Mouse (Mus musculus) lung, adult 10 weeks (tissue): Measurements from ENCODE around the gene Olfr1298. TPM values are rescaled to one million over a fixed set of nuclear protein-coding genes. Genes with fewer than 3 reads are reported as not detected.

Source experiments
- polyA plus RNA-seq: library from polyadenylated mRNA; stranded (reverse); fragments of 350-450 nt; fragmentation: Illumina TruSeq; extraction: RNeasy Lipid Tissue Mini Kit (QIAGEN cat#74804); gene quantifications from one replicate; pipeline ENCODE4 v1.2.3, GENCODE M21; 2014; ENCODE audit warnings: low read depth, low replicate concordance; ENCODE audit not compliant: insufficient read depth

Gene Olfr1298
- not detected for polyA plus RNA-seq

DNA sequence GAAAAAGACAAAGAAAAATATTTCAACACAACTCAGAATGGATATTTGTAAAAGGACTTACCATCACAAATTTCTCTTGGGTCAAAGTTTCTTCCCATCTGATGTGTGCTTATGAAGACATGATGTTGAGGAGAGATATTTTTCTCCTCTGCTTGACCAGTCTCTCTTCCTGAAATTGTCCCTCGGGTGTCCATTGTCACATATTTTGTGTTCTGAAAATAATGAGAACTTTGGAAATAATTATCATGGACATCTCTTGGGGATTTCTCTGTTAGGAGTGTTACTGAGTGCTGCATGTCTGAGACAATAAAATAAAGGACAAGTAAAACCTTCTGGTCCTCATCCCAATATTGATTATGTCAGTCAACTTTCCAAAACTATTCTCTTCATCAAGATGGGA is at the start of gene Olfr1298:
TSS of gene Olfr1298 (minus strand) at position 101 of the 400 bp plus-strand sequence.

DNA sequence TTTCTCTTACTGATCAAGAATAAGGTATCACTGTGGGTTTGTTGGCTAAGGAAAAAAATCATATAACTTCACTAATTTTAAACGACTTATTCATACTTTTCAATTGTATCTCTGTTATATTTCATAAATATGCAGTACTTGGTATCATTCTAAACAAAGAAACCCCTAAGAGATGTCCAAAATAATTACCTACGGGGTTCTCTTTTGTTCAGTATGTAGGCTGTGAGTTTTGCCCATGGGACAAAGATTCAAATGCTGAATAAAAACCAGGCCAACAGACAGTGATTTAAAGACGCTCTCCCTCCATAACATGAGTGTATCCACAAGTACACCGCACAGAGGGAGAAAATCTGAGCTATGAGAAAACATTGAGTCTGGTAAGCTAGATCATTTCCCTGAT is 12.1 kb upstream of the Olfr1298 start, which contains the start of gene Olfr1299:
TSS of gene Olfr1299 (plus strand) at position 301 of the 400 bp plus-strand sequence.

DNA sequence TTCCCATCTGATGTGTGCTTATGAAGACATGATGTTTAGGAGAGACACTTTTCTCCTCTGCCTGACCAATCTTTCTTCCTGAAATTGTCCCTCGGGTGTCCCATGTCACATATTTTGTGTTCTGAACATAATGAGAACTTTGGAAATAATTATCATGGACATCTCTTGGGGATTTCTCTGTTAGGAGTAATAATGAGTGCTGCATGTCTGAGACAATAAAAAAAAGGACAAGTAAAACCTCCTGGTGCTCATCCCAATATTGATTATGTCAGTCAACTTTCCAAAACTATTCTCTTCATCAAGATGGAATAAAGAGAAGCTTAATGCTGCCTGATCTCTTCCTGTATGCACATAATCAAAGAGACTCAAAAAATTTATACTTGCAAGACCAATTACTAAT is 22.6 kb downstream of the Olfr1298 start, which contains the start of gene Olfr1297:
TSS of gene Olfr1297 (minus strand) at position 101 of the 400 bp plus-strand sequence.

Other genes starting within 250 kb of the Olfr1298 start
- not detected for gene Olfr1286, start 226.1 kb downstream of the Olfr1298 start, polyA plus RNA-seq
- not detected for gene Olfr1287, start 200.1 kb downstream of the Olfr1298 start, polyA plus RNA-seq
- gene Olfr1288, start 175.1 kb downstream of the Olfr1298 start, polyA plus RNA-seq = not detected
- gene Olfr1289, start 168.4 kb downstream of the Olfr1298 start, polyA plus RNA-seq = not detected
- gene Olfr1290, start 155.4 kb downstream of the Olfr1298 start, polyA plus RNA-seq = not detected
- not detected for gene Olfr1291-ps1, start 152.0 kb downstream of the Olfr1298 start, polyA plus RNA-seq
- not detected for gene Olfr1293-ps, start 124.0 kb downstream of the Olfr1298 start, polyA plus RNA-seq
- not detected for gene Olfr1294, start 108.9 kb downstream of the Olfr1298 start, polyA plus RNA-seq
- not detected for gene Olfr1295, start 79.5 kb downstream of the Olfr1298 start, polyA plus RNA-seq
- gene Olfr1297, start 22.7 kb downstream of the Olfr1298 start, polyA plus RNA-seq = not detected
- gene Olfr1299, start 12.2 kb upstream of the Olfr1298 start, polyA plus RNA-seq = not detected
- gene Olfr1301, start 101.8 kb upstream of the Olfr1298 start, polyA plus RNA-seq = not detected
- gene Olfr1302, start 128.2 kb upstream of the Olfr1298 start, polyA plus RNA-seq = not detected
- not detected for gene Olfr1303, start 171.1 kb upstream of the Olfr1298 start, polyA plus RNA-seq
- gene Olfr1305, start 227.9 kb upstream of the Olfr1298 start, polyA plus RNA-seq = not detected